Mouse (Mus musculus) adrenal gland, postnatal 14 days (tissue): ENCODE measurements around the gene Tdrd3. TPM values are rescaled to one million over a fixed set of nuclear protein-coding genes. Genes with fewer than 3 reads are reported as not detected.

Experiments used
- DNase-seq: peaks from one replicate; pipeline ENCODE4 v3.0.0; 2021; ENCODE audit warnings: mixed read lengths
- long read RNA-seq, 2 experiments: library from polyadenylated mRNA; stranded (forward); transcript quantifications; one replicate each; pipeline ENCODE4 v2.0.0; 2021
- total RNA-seq: library from RNA; stranded (reverse); gene quantifications from 2 replicates; pipeline ENCODE4 v1.2.3, GENCODE M21; 2021

Tdrd3 gene
- 31.6 and 39.8 TPM in 2 replicates for total RNA-seq
- long read RNA-seq, experiment 1, transcript Tdrd3-202 (14 exons, 2,657 nt) = major isoform, 10 of 35 reads
- long read RNA-seq, experiment 1, partial matches to known transcripts = 0 of 35 reads
- long read RNA-seq, experiment 1, other reads (novel, unspliced or antisense) = 24 of 35 reads
- long read RNA-seq, experiment 2, transcript Tdrd3-202 (14 exons, 2,657 nt) = major isoform, 8 of 19 reads
- long read RNA-seq, experiment 2, partial matches to known transcripts = 0 of 19 reads
- long read RNA-seq, experiment 2, other reads (novel, unspliced or antisense) = 10 of 19 reads

- DNase-seq = peak; percentile 97
These were observed at the start of gene Tdrd3 for GRCm38 (mm10) chr14:87415808-87416721. Gene Tdrd3 (plus strand): TSS chr14:87416639.

DNA sequence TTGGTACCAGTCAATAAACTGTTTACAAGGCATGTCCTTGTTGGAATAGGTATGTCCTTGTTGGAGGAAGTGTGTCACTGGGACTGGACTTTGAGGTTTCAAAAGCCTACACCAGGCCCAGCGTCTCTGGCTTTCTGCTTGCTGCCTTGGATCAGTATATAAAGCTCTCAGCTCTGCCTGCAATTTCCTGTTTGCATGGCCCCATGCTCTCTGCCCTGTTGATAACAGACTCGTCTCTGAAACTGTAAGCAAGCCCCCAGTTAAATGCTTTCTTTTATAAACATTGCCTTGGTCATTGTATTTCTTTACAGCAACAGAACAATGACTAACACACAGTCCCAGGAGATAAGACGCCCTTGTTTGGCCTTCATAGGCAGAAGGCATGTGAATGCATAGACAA is 49.3 kb upstream of the Tdrd3 start:
- DNase-seq = no peak

DNA sequence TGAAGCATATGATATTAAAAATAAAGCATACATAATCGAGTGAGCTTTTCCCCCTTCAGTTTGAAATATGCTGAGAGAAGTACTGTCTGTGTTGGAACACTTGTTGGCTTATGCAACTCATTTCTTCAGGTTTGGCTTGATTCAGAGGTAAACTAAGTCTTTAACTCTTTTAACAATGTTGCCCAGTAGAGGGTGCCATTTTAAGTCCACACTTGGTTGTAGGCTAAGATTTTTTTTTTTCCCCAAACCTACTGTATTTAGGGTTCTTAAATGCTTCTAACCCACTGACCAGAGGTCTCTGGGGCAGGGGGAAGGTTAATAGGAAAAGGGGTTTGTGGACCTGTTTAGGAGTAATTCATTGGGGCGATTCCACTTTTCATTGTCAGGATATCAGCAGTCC is 33.4 kb upstream of the Tdrd3 start:
- DNase-seq = no peak

DNA sequence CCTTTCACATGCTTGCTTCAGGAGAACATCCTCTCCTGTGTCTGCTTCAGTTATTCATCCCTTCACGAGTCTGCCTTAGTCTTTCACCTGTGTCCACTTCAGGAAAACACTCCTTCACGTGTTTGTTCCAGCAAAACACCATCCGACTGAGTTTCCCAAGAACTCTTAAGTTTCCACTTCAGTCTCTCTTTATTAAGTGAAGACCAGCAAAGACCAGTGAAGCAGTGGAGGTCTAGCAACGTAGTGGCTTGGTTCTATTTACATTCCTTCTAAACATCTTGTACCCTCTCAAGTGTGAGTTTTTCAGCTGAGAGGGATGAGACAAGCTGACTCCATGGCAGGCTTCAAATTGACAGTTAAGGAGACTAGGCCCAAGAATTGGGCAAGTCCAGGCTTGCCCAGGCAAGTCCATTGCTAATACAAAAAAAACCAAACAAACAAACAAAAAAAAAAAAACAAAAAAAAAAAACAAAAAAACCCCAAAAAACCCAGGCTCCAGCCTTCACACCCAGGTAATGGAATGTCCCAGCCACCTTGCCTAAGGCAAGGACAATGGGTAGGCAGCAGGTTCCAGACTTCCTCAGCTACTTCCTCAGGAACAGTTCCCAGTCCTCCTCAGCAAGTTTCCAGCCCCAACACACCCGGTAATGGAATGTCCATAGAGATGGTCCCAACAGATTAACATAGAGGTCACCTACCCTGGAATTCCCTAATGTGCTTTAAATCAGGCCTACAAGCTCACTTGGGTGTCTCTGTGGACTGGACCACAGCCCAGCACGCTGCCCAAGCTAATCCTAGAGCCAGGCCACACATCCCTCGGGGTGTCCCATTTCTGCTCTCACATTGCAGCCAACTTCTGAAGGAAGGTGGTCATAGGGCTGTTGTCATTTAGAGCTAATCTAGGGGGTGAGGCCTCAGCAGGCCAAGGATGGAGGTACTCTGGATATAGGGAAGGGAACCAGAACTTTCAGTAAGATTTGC is 31.9 kb upstream of the Tdrd3 start:
- peak; percentile 21 for DNase-seq

- no peak for DNase-seq
These were observed 23.3 kb upstream of the Tdrd3 start for GRCm38 (mm10) chr14:87393096-87393495.

- DNase-seq = no peak
These were observed 19.8 kb upstream of the Tdrd3 start for GRCm38 (mm10) chr14:87396643-87397042.

DNA sequence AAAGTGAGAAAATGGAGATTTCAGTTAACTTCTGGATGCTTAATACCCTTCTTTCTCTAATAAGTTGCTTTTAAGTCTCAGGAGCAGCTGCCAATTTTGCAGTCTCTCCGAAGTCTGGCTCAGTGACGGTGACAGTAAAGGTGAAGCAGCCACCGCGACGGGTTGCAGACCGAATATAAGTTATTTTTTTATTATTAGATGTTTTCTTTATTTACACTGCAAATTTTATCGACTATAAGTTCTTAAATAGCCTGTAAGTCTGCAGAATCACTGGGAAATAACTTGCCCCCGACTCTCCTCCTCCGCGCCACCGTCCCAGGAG is 992 bp upstream of the Tdrd3 start:
- DNase-seq = no peak

DNA sequence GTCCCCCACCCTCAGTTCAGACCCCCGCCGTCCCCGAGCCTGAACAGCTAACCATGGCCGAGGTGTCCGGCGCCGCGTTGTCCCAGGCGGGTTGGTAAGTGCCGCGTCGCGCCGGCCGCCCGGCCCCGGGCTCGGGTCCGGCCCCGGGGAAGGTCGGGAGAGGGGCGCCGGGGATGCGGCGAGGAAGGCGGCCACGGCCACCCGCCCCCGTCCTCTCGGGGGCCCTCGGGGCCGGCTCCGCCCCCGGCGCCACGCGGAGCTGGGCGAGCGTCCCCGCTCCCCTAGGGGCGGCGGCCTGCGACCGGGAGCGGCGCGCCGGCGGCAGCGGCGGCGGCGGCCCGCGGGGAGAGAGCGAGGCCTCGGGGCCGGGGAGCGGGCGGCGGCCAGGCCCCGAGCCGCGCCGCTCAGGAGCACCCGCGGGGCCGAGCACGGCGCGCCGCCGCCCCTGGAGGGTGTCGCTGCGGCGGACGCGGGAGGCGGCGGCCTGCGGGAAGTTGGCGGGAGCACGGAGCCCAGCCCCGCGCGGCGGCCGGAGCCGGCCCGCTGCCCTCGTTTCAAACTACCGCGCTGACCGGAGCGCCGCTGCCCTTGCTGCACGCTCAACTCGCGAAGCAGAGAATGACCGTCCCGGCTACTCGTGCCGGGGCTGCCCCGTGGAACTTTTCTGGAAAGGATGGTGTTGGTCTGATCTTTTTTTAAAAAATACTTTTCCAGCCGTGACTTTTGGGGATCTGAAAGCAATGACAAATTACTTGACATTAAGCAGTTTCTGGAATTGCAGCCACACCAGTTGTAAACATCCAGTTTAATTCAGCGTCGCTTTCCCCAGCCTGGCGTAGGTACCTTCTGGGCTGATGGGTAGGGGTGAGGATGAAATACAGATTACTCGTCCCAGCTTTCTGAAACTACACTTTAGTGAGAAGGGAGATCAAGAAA is 584 bp downstream of the Tdrd3 start:
- peak; percentile 79 for DNase-seq

DNA sequence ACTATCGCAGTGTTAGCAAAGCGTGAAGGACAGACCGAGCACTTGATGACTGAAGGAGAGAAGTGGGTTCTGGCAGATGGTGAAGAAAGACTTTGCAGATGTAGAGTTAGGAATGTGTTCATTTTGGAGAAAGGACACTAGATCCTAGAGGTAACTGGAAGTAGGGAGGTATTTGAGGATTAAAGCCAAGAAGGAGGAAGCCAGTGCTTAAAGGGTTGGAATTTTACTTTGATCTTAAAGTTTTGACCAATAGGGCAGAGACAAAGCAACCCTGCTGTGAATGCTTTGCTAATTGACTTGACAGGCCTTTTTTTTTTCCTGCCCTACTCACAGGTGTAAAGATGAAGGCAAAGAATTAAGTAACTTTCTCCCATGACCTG is 1.2 kb downstream of the Tdrd3 start:
- DNase-seq = no peak

DNA sequence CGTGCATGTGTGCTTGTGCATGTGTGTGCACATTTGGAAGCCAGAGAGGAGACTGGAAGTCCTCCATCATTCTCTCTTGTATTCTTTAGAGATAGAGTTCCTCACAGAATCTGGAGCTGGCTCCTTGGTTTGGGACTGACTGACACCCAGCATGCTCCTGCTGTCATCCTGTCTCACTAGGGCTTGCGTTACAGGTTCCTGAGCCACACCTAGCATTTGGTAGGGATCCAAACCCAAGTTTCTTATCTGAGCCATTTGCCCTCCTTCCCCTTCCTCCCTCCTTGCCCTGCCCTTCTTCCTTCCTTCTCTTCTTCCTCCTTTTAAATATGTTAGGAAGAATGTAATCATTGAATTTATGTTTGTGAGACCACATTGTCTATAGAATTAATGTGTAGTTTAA is 3.3 kb downstream of the Tdrd3 start:
- DNase-seq = no peak

DNA sequence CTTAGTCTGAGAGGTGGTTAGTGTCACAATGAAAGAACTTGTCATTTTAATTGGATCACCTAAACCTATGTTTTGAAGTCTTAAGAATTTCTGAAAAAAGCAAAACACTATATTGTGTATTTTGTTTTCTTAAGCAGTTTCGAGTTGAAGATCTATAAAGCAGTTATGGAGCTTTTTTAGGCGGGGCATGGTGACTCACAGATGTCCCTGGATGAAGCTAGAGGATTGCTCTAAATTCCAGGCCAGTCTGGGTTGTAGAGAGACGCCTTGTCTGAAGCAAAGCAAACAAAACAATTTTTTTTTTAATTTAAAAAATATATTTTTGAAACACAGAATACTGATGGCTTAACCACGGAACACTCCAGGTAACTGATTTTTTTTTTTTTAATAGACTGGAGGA is 4.1 kb downstream of the Tdrd3 start:
- peak; percentile 42 for DNase-seq

DNA sequence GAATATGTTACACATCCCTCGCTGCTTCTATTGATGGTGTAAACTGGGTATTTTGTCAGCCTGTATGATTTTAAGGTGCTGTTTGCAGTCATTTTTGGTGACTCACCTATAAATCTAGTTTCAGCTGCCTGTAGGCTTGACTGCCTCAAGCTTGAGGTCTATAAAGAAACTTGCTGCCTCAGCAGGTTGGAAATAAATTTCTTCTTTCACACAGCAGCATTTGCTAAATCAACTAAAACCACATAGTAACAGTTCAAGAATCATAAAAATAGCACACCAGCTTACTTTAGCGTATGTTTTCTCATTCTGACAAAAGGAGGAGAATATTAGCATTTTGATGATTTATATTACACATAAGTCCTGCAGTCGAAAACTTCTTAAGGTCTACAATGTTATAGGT is 6.0 kb downstream of the Tdrd3 start:
- DNase-seq = no peak

- DNase-seq = no peak
These were observed 10.0 kb downstream of the Tdrd3 start for GRCm38 (mm10) chr14:87426297-87426922.

DNA sequence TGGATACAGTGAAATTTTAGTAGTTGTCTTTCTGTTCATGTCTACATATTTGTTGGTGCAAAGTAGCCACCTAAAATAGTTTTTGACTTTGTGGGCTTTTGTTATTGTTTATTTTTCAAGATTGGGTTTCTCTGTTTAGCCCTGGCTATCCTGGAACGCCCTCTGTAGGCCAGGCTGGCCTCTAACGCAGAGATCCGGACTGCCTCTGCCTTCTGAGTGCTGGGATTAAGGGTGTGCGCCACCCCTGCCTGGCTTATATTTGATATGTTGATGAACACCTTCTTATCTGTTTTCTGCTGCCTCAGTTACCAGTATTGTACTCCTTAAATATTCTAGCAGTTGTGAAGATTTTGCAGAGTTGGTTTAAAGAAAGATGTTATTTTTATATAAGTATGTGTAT is 10.6 kb downstream of the Tdrd3 start:
- no peak for DNase-seq

GRCm38 (mm10) chr14:87427659-87428289 is 11.3 kb downstream of the Tdrd3 start:
- DNase-seq = no peak

GRCm38 (mm10) chr14:87433390-87433915 is 17.0 kb downstream of the Tdrd3 start:
- no peak for DNase-seq

- DNase-seq = no peak
These were observed 18.9 kb downstream of the Tdrd3 start for GRCm38 (mm10) chr14:87435382-87435781.

DNA sequence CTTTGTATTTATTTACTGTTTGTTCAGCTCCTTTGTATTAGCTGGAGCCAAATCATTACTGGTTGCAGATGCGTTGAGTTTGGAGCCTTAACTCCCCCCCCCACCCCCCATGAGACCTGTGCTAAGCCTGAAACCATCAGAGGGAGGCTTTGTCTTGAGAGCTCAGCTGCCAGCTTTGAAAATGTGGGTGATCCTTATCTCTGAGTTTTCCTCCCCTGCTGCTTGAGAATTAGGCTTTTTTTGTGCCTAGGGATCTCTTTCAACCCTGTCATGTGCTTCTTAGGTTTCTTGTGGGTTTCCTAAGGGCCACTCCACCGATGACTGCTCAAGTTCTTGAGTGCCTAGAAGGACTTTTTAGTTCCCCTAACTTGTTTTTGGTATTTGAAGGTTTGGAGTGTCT is 23.3 kb downstream of the Tdrd3 start:
- DNase-seq = no peak

- DNase-seq = no peak
These were observed 30.0 kb downstream of the Tdrd3 start for GRCm38 (mm10) chr14:87446331-87446913.
